Mouse (Mus musculus) embryonic fibroblast, embryonic 13.5 days (primary cell): ENCODE data around the gene Ttc33.

ENCODE experiments used
- CTCF ChIP-seq: IDR thresholded peaks from 2 replicates; pipeline ENCODE4 v1.5.1; 2011; ENCODE audit warnings: mild to moderate bottlenecking, control low read depth, low read length, moderate library complexity, borderline replicate concordance; ENCODE audit not compliant: insufficient read depth
- POLR2A ChIP-seq: IDR thresholded peaks from 2 replicates; pipeline ENCODE4 v1.6.1; 2011; ENCODE audit warnings: low read depth, mild to moderate bottlenecking, control low read depth, low read length, moderate library complexity

DNA sequence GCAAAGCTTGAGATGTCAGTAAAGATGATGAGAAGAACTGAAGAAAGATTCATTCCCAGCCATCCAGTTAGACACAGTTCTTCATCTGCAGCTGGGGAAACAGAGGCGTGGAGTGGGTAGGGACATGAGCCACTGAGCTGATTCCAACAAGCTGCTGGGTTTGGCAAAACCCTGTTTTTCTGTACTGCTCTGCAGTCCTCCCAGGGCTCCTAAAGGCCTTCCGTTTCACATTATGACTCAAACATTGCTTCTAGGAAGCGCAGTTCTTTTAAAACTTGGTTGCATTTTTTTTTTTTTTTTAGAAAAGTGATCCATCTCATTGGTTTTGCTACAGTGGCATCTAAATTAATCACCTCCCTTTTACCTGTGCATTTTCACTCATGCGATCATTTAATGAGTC is 53.2 kb downstream of the Ttc33 start:
- TF ChIP-seq CTCF (no peak), POLR2A (no peak)
